Mouse (Mus musculus) stomach, embryonic 16.5 days (tissue): ENCODE measurements around the gene Med19. TPM values are rescaled to one million over a fixed set of nuclear protein-coding genes. Genes with fewer than 3 reads are reported as not detected.
"Not testable (repeated sequence)": the region's sequence is repeated elsewhere in the genome, so short reads cannot be mapped to it uniquely, and the experiment has no call there.

ENCODE experiments used
- ATAC-seq: fragments of 200-750 bp; cut with Nextera tagmentation; 2 replicates; pipeline ENCODE4 v1.8.0; 2017; ENCODE audit warnings: moderate number of reproducible peaks, moderate TSS enrichment; ENCODE audit not compliant: insufficient read depth, low FRiP score
- H3K27ac ChIP-seq: fragments of 300-500 bp; sonication (generic); 2 replicates; pipeline ENCODE4 v1.5.1; 2014; ENCODE audit warnings: low read length
- H3K27me3 ChIP-seq: fragments of 300-500 bp; sonication (generic); 2 replicates; pipeline ENCODE4 v1.6.1; 2014; ENCODE audit warnings: low read length, control low read depth, mixed read lengths; ENCODE audit not compliant: control insufficient read depth, insufficient read depth
- H3K36me3 ChIP-seq: fragments of 300-500 bp; sonication (generic); 2 replicates; pipeline ENCODE4 v1.6.1; 2014; ENCODE audit warnings: low read length; ENCODE audit not compliant: control insufficient read depth, insufficient read depth
- H3K4me1 ChIP-seq: fragments of 300-500 bp; sonication (generic); 2 replicates; pipeline ENCODE4 v1.6.1; 2014; ENCODE audit warnings: low read length, control low read depth, mixed read lengths; ENCODE audit not compliant: control insufficient read depth, insufficient read depth
- H3K4me2 ChIP-seq: fragments of 300-500 bp; sonication (generic); 2 replicates; pipeline ENCODE4 v1.6.1; 2014; ENCODE audit warnings: low read depth, low read length, mixed read lengths
- H3K4me3 ChIP-seq: fragments of 300-500 bp; sonication (generic); replicated peaks from 2 replicates; pipeline ENCODE4 v1.5.1; 2014; ENCODE audit warnings: mild to moderate bottlenecking, low read length
- H3K9ac ChIP-seq: fragments of 300-500 bp; sonication (generic); 2 replicates; pipeline ENCODE4 v1.6.1; 2014; ENCODE audit warnings: low read length
- H3K9me3 ChIP-seq: fragments of 300-500 bp; sonication (generic); replicated peaks from 2 replicates; pipeline ENCODE4 v1.6.1; 2016; ENCODE audit warnings: low read length, control low read depth; ENCODE audit not compliant: control insufficient read depth
- WGBS: fragments of 180-500 bp; shearing (Covaris S2); extraction: QIAGEN DNeasy Blood & Tissue Kit; methylation state at CpG from one replicate; pipeline ENCODE4 v1.1.7; 2014; 5-methylcytosine and 5-hydroxymethylcytosine counted together
- polyA plus RNA-seq: library from polyadenylated mRNA; unstranded; fragments of >200 nt; fragmentation: Nextera tagmentation; extraction: Ambion mirVana; gene quantifications from 2 replicates; pipeline ENCODE4 v1.2.1, GENCODE M21; 2015

Gene Med19
- polyA plus RNA-seq, 1 experiment from 2014 or later: 28.3 TPM

DNA sequence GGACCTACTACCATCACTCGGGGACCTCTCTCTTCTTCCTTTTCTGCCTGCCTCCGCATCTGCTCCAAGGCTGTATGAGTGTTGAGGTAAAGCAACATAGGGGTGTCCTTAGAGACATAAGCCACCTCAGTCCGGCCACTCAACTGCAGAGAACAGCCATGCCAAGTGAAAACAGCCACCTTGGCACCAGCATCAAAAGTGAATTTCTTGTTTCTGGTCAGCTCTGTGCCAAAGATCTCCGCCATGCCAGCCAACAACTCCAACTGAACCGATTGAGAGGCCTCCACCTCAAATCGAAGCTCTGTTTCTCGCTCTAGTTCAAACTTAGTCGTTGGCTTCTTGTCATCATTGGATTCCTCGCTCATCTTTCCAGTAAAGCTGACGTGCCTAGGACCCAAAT lies 47.6 kb downstream of the Med19 start:
- H3K9ac ChIP-seq: no peak overlapping the region
- H3K4me1 ChIP-seq: peaks cover 10% of the 10 kb centered on the region
- no peak for ATAC-seq
- H3K4me3 ChIP-seq: no peak overlapping the region
- H3K4me2 ChIP-seq: 0 out of 2 replicates have a peak overlapping the region, but pooled peaks have one; percentile 93
- 93% methylated on average over 10 of the region's 10 CpGs for WGBS
- H3K27ac ChIP-seq: no peak overlapping the region
- no peaks in the 10 kb centered on the region for H3K9me3 ChIP-seq
- no peaks in the 10 kb centered on the region for H3K27me3 ChIP-seq
- H3K36me3 ChIP-seq: 0 out of 2 replicates have a peak, but pooled peaks cover 9% of the 10 kb centered on the region

DNA sequence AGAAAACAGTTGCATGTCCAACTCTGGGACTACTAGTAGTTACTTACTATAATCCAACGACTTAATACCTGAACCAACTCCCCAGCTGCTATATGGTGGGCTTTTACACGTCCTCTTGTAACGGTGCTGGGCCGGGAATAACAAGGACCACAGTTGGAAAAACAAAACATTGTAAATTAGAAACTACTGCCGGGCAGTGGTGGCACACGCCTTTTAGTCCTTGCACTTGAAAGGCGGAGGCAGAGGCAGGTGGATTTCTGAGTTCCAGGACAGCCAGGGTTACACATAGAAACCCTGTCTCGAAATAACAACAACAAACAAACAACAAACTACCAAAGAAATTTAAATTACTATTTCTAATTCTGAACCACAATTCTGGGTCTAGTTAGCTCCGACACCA lies 48.5 kb downstream of the Med19 start:
- H3K27ac ChIP-seq: 0 out of 2 replicates have a peak overlapping the region, but pooled peaks have one; percentile 13
- peak overlapping the region; percentile 93 for H3K4me2 ChIP-seq
- peak overlapping the region; percentile 77 for H3K9ac ChIP-seq
- no peaks in the 10 kb centered on the region for H3K9me3 ChIP-seq
- peak overlapping the region; percentile 78 for H3K4me3 ChIP-seq
- WGBS: 2% methylated on average over 9 of the region's 9 CpGs
- ATAC-seq: no peak
- H3K4me1 ChIP-seq: peaks cover 10% of the 10 kb centered on the region
- H3K27me3 ChIP-seq: no peaks in the 10 kb centered on the region
- H3K36me3 ChIP-seq: 0 out of 2 replicates have a peak, but pooled peaks cover 9% of the 10 kb centered on the region

DNA sequence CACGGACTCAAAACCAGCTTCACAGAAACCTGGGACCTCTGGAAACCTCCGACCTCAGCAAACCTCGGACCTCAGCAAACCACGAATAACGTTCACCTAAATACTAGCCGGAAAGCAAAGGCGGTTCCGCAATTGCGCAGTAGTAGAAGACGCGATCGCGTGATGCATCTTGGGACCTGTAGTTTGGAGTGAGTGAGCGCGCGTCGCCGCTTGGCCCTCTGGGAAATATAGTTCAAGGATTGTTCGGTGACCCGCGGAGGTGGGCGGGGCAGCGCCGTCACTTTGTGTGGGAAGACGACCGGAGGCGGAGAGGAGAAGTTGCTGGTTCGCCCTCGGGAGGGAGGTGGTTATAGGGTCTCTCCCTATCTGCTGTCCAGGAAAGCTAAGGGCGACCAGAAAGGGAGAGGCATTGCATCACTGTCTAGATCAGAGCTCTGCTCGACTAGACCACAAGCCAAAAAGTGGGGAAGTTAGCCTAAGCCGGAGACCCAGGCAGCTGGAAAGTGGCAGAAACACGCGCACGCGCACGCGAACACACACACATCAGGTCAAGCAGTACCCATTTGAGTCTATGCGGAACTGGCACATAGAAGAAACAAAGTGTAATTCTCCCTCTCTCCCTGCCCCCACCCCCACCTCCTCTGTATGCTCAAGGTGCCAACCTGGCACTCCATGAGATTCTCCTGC lies 49.1 kb downstream of the Med19 start, which contains the start of gene Clp1:
Gene Clp1 (minus strand): TSS at position 179 of the 687 bp plus-strand sequence.
- Histone ChIP-seq H3K27me3 (no peaks in the 10 kb centered on the region), H3K4me1 (peaks cover 10% of the 10 kb centered on the region), H3K9ac (peak within 1 kb of the TSS; percentile 78), H3K36me3 (0 out of 2 replicates have a peak, but pooled peaks cover 9% of the 10 kb centered on the region), H3K4me3 (peak within 1 kb of the TSS; percentile 78), H3K27ac (peak within 1 kb of the TSS; percentile 94), H3K9me3 (no peaks in the 10 kb centered on the region), H3K4me2 (peak within 1 kb of the TSS; percentile 93)
- peak; percentile 99 for ATAC-seq
- WGBS: under 1% methylated on average over 39 of the region's 39 CpGs

DNA sequence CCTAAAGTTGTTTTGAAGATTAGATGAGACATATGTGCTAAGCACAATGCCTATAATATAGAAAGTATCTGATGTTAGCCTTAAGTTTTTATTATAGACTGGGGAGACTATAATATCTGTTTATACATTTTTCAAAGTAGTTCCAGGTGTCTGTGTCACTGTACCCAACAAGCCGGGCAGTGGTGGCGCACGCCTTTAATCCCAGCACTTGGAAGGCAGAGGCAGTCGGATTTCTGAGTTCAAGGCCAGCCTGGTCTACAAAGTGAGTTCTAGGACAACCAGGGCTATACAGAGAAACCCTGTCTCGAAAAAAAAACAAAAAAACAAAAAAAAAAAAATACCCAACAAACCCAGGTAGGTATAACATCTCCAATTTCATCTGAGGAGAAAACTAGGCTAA lies 50.0 kb downstream of the Med19 start:
- not testable (repeated sequence) for H3K9me3 ChIP-seq, H3K4me2 ChIP-seq, H3K27ac ChIP-seq, H3K27me3 ChIP-seq, H3K9ac ChIP-seq, H3K4me3 ChIP-seq, H3K36me3 ChIP-seq, ATAC-seq
- peaks cover 10% of the 10 kb centered on the region for H3K4me1 ChIP-seq
- 78% methylated on average over 5 of the region's 5 CpGs for whole genome bisulfite sequencing

DNA sequence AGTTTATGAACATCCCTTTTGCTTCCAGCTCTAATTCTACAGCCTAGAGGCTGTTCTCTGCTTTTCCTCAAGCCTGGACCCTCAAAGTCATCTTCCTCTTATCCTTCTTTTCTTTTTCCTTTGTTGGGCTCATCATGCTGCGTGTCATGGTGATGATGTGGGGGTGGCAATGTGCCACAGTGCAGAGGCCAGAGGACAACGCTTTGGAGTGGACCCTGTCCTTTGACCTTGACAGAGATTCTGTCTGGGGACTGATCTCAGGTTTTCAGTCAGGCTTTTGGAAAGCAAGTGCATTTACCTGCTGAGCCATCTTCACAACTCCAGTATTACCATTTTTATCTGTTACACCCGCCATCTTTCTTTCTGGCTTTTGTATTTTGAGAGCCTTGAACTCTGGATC lies 53.0 kb downstream of the Med19 start:
- 83% methylated on average over 3 of the region's 3 CpGs for WGBS
- H3K36me3 ChIP-seq: no peaks in the 10 kb centered on the region
- ATAC-seq: no peak
- H3K4me1 ChIP-seq: peaks cover 23% of the 10 kb centered on the region
- H3K9ac ChIP-seq: no peak overlapping the region
- H3K27ac ChIP-seq: no peak overlapping the region
- H3K4me2 ChIP-seq: no peak overlapping the region
- no peak overlapping the region for H3K4me3 ChIP-seq
- no peaks in the 10 kb centered on the region for H3K9me3 ChIP-seq
- no peaks in the 10 kb centered on the region for H3K27me3 ChIP-seq

DNA sequence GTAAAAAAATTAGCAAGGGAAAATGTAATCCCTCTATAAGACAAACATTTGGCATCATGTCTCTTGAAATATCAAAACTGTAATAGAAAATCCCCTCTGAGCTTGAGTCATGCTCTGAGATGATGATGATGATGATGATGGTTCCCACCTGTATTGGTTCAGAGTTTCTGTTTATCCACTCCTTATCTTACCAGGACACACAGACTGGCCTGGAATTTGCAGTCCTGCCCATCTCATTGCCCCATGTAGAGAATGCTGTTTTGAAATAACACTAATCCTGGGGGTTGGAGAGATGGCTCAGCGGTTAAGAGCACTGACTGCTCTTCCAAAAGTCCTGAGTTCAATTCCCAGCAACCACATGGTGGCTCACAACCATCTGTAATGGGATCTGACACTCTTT lies 54.2 kb downstream of the Med19 start:
- Histone ChIP-seq H3K36me3 (no peaks in the 10 kb centered on the region), H3K9ac (no peak overlapping the region), H3K27me3 (no peaks in the 10 kb centered on the region), H3K27ac (no peak overlapping the region), H3K9me3 (no peaks in the 10 kb centered on the region), H3K4me3 (no peak overlapping the region), H3K4me2 (no peak overlapping the region), H3K4me1 (peaks cover 30% of the 10 kb centered on the region)
- ATAC-seq: no peak
- 85% methylated on average over 1 of the region's 1 CpGs for WGBS

DNA sequence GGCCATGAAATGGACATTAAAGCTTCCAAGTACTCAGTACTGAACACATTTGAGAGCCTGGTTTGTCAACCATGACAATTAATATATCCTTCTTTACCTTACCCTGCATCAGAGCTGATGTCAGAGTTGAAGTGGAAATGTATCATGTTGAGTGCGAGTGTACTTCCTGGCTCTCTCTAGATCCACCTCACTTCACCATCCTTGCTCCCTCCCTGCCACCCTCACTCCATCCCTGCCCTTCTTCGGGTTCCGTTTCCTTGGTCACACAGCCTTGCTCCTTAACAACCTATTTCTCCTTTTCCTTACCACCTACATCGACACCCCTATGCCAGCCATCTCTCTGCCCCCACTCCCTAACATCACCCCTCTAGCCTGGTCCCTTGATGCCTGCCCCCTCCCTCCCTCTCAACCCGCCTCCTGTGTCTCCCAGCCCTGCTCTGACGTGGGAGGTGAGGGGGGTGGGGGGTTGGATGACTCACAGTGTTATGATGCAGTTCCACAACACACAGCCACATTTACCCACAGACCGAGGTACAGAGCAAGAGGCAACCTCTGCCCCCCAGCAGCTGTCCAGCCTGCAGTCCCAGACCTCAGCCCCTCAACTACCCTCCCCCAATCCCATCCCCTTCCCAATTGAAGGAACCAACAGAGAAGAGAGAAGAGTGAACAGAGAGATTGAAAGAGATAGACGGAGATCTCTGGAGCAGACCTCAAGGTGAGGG lies 55.5 kb downstream of the Med19 start, which contains the start of gene Ypel4:
Gene Ypel4 (plus strand): TSS at position 480 of the 722 bp plus-strand sequence.
- no peaks in the 10 kb centered on the region for H3K9me3 ChIP-seq
- H3K4me2 ChIP-seq: peak within 1 kb of the TSS; percentile 60
- peaks cover 43% of the 10 kb centered on the region for H3K4me1 ChIP-seq
- WGBS: 1% methylated on average over 8 of the region's 8 CpGs
- H3K4me3 ChIP-seq: peak within 1 kb of the TSS; percentile 49
- H3K27me3 ChIP-seq: no peaks in the 10 kb centered on the region
- H3K27ac ChIP-seq: peak within 1 kb of the TSS; percentile 2; the same call in 1 of the 2 replicates
- no peaks in the 10 kb centered on the region for H3K36me3 ChIP-seq
- peak within 1 kb of the TSS; percentile 66 for H3K9ac ChIP-seq
- peak; percentile 35 for ATAC-seq

DNA sequence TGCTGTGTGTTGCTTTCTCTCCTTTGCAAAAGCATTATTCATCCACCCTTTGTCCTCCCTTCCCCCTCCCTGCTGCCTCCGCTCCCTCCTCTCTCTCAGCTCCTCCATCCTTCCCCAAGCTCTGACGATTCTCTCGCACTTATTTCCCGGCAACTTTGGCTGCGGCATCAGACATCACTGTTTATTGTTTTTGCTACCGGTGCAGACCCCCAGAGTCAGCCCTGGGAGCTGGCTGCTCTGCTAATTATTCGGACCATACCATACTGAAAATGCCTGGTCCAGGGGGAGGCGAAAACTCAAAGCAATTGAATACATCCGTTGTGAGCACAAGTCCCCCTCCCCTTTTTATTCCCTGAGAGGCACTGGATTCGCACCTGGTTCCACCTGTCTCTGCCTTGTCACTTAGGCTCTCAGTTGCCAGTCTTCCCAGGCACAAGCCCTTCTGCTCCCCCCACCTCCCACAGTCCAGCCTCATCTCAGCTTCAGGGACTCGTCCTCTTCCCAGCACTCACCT lies 56.2 kb downstream of the Med19 start:
- H3K9ac ChIP-seq: peak overlapping the region; percentile 66
- ATAC-seq: no peak
- H3K4me2 ChIP-seq: peak overlapping the region; percentile 60
- H3K27ac ChIP-seq: peak overlapping the region; percentile 2; the same call in 1 of the 2 replicates
- no peaks in the 10 kb centered on the region for H3K27me3 ChIP-seq
- peaks cover 50% of the 10 kb centered on the region for H3K4me1 ChIP-seq
- WGBS: under 1% methylated on average over 11 of the region's 11 CpGs
- no peaks in the 10 kb centered on the region for H3K9me3 ChIP-seq
- H3K36me3 ChIP-seq: no peaks in the 10 kb centered on the region
- H3K4me3 ChIP-seq: peak overlapping the region; percentile 49

DNA sequence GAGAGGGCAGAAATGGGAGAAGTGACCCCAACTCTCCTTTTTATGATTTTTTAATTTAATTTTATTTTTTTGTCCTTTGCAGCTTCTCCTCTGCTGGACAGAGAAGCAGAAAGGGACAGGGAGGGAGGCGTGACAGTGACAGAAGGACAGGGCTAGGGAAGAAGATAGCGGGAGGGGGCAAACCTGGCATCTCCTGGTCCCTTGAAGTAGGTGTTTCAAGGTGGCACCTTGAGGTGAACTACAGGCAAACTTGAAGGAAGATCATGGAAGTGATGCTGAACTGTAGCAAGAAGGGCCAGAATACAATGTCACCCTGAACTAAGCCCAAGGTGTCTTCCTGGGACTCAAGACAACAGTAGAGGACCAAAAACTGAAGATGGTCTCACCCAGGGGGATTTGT lies 56.7 kb downstream of the Med19 start:
- no peaks in the 10 kb centered on the region for H3K9me3 ChIP-seq
- H3K9ac ChIP-seq: peak overlapping the region; percentile 66
- H3K4me3 ChIP-seq: peak overlapping the region; percentile 49
- peak overlapping the region; percentile 60 for H3K4me2 ChIP-seq
- H3K4me1 ChIP-seq: peaks cover 55% of the 10 kb centered on the region
- H3K27ac ChIP-seq: no peak overlapping the region
- H3K27me3 ChIP-seq: no peaks in the 10 kb centered on the region
- no peak for ATAC-seq
- WGBS: 0% methylated on average over 2 of the region's 2 CpGs
- H3K36me3 ChIP-seq: no peaks in the 10 kb centered on the region
